Mouse (Mus musculus) heart, adult 2 months (tissue): ENCODE results near the gene Pou4f2.

ENCODE experiments used
- CTCF ChIP-seq: fragments of 200-600 bp; IDR thresholded peaks from 2 replicates; pipeline ENCODE4 v1.8.1; 2022; ENCODE audit warnings: antibody characterized with exemption, mild to moderate bottlenecking, moderate library complexity
- POLR2A ChIP-seq: fragments of 200-500 bp; IDR thresholded peaks from 2 replicates; pipeline ENCODE4 v1.6.1; 2011; ENCODE audit warnings: mild to moderate bottlenecking, low read depth, low read length, control low read depth; ENCODE audit not compliant: insufficient read depth

DNA sequence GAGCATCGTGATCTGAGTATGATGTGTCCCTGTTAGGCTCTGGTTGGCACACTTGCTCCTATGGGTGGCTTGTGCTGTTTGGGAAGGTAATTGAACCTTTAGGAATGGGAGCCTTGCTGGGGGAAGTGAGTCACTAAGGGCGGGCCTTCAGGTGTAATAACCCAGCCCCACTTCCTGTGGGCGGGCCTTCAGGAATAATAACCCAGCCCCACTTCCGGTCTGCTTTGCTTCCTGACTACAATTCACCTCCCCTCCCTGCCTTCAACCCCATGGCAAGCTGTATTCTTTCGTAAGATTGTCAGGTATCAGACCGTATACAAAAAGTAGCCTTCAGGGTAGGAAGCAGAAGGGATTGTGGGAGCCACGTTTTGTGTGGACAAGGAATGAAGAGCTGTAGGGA, 45.7 kb downstream of the Pou4f2 start:
- TF ChIP-seq CTCF (no peak), POLR2A (no peak)
